Mouse (Mus musculus) liver, embryonic 15.5 days (tissue): Measurements from ENCODE around the gene Lpp. TPM values are rescaled to one million over a fixed set of nuclear protein-coding genes. Genes with fewer than 3 reads are reported as not detected.

Source experiments
- ATAC-seq: fragments of 200-750 bp; cut with Nextera tagmentation; 2 replicates; pipeline ENCODE4 v1.8.0; 2017; ENCODE audit warnings: moderate number of reproducible peaks, mild to moderate bottlenecking, moderate library complexity; ENCODE audit not compliant: insufficient read depth
- H3K27ac ChIP-seq: fragments of 300-500 bp; sonication (generic); replicated peaks from 2 replicates; pipeline ENCODE4 v1.5.1; 2015; ENCODE audit warnings: mild to moderate bottlenecking, inconsistent platforms
- H3K27me3 ChIP-seq: fragments of 300-500 bp; sonication (generic); 2 replicates; pipeline ENCODE4 v1.6.1; 2015; ENCODE audit warnings: mild to moderate bottlenecking, inconsistent platforms
- H3K36me3 ChIP-seq: fragments of 300-500 bp; sonication (generic); replicated peaks from 2 replicates; pipeline ENCODE4 v1.6.1; 2015; ENCODE audit warnings: moderate library complexity, mild to moderate bottlenecking, inconsistent platforms
- H3K4me1 ChIP-seq: fragments of 300-500 bp; sonication (generic); replicated peaks from 2 replicates; pipeline ENCODE4 v1.6.1; 2015; ENCODE audit warnings: inconsistent platforms
- H3K4me2 ChIP-seq: fragments of 300-500 bp; sonication (generic); 2 replicates; pipeline ENCODE4 v1.6.1; 2015; ENCODE audit warnings: moderate library complexity, mild to moderate bottlenecking, inconsistent platforms
- H3K4me3 ChIP-seq: fragments of 300-500 bp; sonication (generic); replicated peaks from 2 replicates; pipeline ENCODE4 v1.5.1; 2015; ENCODE audit warnings: mild to moderate bottlenecking, inconsistent platforms
- H3K9ac ChIP-seq: fragments of 300-500 bp; sonication (generic); 2 replicates; pipeline ENCODE4 v1.6.1; 2015; ENCODE audit warnings: moderate library complexity, mild to moderate bottlenecking, inconsistent platforms
- H3K9me3 ChIP-seq: fragments of 300-500 bp; sonication (generic); replicated peaks from 2 replicates; pipeline ENCODE4 v1.6.1; 2016; ENCODE audit warnings: inconsistent platforms
- WGBS: fragments of 180-500 bp; shearing (Covaris S2); methylation state at CpG from one replicate; pipeline ENCODE4 v1.1.7; 2015; ENCODE audit warnings: mixed read lengths; ENCODE audit not compliant: insufficient replicate concordance; 5-methylcytosine and 5-hydroxymethylcytosine counted together
- polyA plus RNA-seq: library from polyadenylated mRNA; unstranded; fragments of >200 nt; fragmentation: Nextera tagmentation; extraction: Ambion mirVana; gene quantifications from 2 replicates; pipeline ENCODE4 v1.2.1, GENCODE M21; 2015

Lpp gene
- polyA plus RNA-seq, 1 experiment from 2014 or later = 7.2 TPM

DNA sequence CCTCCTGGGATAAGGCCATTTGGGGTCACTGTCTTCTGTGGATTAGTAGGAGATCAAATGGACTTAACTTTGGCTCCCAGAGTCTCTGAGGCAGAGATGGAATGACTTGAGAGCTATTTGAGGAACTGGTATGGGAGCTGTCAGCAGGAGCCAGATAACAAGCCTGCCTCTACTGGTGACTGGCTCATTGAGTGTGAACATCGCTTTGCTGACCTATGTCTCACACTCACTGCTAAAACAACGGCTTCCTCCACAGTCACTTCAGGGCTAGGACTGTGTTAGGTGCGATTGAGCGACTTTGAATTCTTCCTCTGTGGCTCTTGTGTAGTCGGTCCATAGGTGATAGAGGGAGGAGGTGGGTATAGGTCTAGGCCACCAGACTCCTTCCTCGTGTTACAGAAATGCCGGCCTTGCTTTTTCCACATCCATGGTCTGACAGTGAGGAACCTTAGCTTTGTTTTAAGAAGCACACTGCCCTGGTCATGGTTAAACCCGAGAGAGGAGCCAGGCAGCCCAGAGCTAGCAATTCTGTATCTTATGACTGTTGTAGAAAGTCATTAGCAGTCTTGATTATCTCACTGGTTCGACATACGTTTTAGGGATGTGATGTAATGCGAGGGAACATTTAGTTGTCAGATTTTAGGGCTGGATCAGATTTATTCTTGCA is 108.5 kb downstream of the Lpp start:
- no peaks in the 10 kb centered on the region for H3K9me3 ChIP-seq
- H3K27me3 ChIP-seq = no peaks in the 10 kb centered on the region
- no peak overlapping the region for H3K4me2 ChIP-seq
- H3K4me3 ChIP-seq = no peak overlapping the region
- H3K9ac ChIP-seq = no peak overlapping the region
- WGBS = 66% methylated on average over 11 of the region's 11 CpGs
- no peak overlapping the region for H3K27ac ChIP-seq
- 0 out of 2 replicates have a peak, but pooled peaks cover 3% of the 10 kb centered on the region for H3K4me1 ChIP-seq
- no peak for ATAC-seq
- H3K36me3 ChIP-seq = no peaks in the 10 kb centered on the region

DNA sequence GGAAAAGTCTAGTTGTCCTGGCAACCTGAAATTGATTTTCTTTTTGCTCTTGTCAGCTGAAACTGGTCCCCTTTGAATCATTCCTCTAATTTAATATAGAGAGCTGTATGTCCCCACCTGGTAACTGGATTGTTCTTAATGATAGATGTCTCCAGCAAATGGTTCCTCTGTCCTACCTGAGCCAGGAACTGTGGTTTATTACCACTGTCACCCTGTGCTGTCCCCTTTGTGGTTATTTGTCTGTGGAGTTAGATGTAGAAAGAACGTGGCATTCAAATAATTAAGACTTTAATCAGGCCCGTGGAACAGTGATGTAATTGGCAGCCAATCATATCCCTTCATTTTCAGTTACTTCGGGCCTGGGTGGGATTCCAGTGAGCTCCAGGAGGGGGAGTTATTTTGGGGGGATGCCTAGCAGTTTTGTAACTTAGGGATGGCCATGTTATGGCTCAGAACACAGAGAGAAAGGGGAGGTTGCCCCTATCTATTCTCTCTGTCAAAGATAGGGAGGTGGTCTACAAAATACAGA is 109.1 kb downstream of the Lpp start:
- Histone ChIP-seq H3K4me1 (0 out of 2 replicates have a peak, but pooled peaks cover 3% of the 10 kb centered on the region), H3K36me3 (no peaks in the 10 kb centered on the region), H3K4me2 (no peak overlapping the region), H3K9me3 (no peaks in the 10 kb centered on the region), H3K4me3 (no peak overlapping the region), H3K9ac (no peak overlapping the region), H3K27ac (no peak overlapping the region), H3K27me3 (no peaks in the 10 kb centered on the region)
- ATAC-seq = no peak
- 55% methylated on average over 3 of the region's 3 CpGs for WGBS

DNA sequence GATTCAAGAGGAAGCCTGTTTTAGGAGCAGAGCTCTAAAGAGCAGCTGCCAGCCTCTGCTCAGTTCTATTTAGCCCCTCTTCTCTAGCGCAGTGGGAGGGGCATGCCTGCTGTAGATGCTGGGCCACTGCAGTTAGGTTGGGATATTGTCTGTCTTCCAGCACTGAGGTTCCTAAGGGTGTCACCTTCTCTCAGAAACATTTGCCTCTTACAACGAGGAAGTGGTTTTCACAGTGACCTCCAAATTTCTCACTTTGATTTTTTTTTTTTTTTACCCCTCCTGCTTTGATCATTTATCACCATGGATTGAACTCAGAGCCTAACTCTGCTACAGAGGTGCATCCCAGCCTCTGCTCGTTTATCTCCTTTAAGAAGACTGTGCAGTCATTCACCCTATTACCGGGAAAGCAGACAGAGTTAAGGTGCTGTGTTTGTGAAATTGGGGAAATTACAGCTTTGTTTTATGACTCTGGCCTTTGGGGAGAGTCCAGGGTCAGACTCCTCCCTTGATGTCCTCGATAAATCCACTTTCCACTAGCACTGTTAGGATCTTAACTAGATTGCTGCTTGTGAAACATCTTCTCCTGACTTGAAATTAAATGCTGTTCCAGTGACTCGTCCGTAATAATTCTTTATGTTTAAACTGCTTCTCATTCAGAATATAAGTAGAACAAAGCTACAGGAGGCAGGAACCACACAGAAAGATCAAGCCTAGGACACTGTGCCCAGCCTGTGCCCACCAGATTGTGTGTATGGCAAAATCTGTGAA is 111.7 kb downstream of the Lpp start:
- 0 out of 2 replicates have a peak, but pooled peaks cover 3% of the 10 kb centered on the region for H3K4me1 ChIP-seq
- H3K27me3 ChIP-seq = no peaks in the 10 kb centered on the region
- no peak overlapping the region for H3K9ac ChIP-seq
- no peaks in the 10 kb centered on the region for H3K9me3 ChIP-seq
- no peak overlapping the region for H3K4me3 ChIP-seq
- H3K4me2 ChIP-seq = no peak overlapping the region
- WGBS = 39% methylated on average over 7 of the region's 7 CpGs
- H3K36me3 ChIP-seq = no peaks in the 10 kb centered on the region
- no peak overlapping the region for H3K27ac ChIP-seq
- ATAC-seq = no peak

DNA sequence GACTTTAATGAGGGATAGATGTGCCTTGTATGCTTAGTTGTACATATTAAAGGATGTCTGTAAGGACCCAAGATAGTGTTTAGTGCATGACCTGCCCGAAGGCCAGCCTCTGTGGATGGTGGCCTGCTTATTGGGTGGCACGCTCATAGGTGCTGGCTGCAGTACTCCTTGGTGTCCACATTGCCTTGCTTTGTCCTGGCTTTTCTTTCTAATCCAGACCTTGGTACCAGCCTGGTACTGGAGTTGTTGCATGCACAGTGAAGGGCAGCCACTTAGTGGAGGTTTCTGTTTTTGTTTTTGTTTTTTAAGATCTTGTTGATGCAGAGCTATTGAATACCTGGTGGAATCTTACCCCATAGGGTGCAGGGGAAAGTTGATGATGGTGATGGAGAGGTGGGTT is 112.9 kb downstream of the Lpp start:
- 77% methylated on average over 2 of the region's 2 CpGs for WGBS
- Histone ChIP-seq H3K4me3 (no peak overlapping the region), H3K4me1 (0 out of 2 replicates have a peak, but pooled peaks cover 3% of the 10 kb centered on the region), H3K9ac (no peak overlapping the region), H3K36me3 (no peaks in the 10 kb centered on the region), H3K4me2 (no peak overlapping the region), H3K27ac (no peak overlapping the region), H3K27me3 (no peaks in the 10 kb centered on the region), H3K9me3 (no peaks in the 10 kb centered on the region)
- ATAC-seq = no peak

DNA sequence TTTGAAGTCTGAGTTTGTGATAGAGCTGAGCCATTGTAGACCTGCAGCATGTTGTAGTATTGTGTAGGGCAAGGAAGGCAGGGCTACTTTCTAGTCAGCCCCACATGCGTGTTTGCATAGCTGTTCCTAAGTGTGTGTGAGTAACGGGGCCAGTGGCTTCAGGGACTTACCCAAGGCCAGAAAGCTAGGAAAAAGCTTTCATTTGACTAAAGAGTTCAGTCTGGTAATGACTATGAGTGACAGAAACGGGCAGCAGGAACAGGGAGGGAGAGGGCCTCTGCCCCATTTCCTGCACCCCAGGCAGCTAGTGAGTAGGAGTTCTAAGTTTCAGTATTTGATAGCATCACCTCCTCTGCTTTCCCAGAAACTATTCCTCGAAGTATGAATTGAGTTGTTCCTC is 113.4 kb downstream of the Lpp start:
- ATAC-seq = no peak
- H3K9ac ChIP-seq = no peak overlapping the region
- no peaks in the 10 kb centered on the region for H3K27me3 ChIP-seq
- H3K4me2 ChIP-seq = no peak overlapping the region
- no peak overlapping the region for H3K4me3 ChIP-seq
- H3K9me3 ChIP-seq = no peaks in the 10 kb centered on the region
- H3K36me3 ChIP-seq = no peaks in the 10 kb centered on the region
- 0 out of 2 replicates have a peak, but pooled peaks cover 3% of the 10 kb centered on the region for H3K4me1 ChIP-seq
- no peak overlapping the region for H3K27ac ChIP-seq
- WGBS = 25% methylated on average over 4 of the region's 4 CpGs

DNA sequence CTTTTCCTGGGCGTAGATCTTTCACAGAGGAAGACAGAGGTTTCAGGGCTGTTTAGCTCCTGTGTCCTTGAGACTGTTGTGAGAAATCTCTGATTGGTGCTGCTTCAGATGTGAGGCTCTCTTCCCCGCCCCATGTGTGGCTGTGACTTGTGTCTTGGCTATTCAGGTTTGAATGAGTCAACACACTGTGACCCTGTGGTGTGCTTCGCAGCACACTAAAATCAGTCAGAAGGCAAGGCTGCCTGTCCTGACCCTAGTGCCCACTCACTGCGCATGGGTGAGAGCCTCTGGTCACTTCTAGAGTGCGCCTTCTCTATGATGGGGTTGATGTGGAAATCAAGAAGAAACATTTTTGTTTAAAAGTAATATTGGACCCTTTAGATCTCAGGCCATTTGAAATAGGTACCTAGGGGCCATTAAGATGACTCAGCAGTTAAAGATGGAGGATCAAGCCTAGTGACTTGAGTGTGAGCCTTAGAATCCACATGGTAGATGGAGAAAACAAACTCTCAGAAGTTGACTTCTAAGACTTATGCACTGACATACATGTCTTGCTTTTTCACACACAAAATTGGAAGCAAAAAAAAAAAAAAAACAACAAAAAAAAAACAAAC is 114.7 kb downstream of the Lpp start:
- no peak overlapping the region for H3K4me2 ChIP-seq
- H3K9me3 ChIP-seq = no peaks in the 10 kb centered on the region
- no peak overlapping the region for H3K9ac ChIP-seq
- WGBS = 68% methylated on average over 5 of the region's 5 CpGs
- no peak for ATAC-seq
- H3K4me1 ChIP-seq = 0 out of 2 replicates have a peak, but pooled peaks cover 3% of the 10 kb centered on the region
- no peak overlapping the region for H3K27ac ChIP-seq
- no peaks in the 10 kb centered on the region for H3K27me3 ChIP-seq
- H3K4me3 ChIP-seq = no peak overlapping the region
- no peaks in the 10 kb centered on the region for H3K36me3 ChIP-seq

DNA sequence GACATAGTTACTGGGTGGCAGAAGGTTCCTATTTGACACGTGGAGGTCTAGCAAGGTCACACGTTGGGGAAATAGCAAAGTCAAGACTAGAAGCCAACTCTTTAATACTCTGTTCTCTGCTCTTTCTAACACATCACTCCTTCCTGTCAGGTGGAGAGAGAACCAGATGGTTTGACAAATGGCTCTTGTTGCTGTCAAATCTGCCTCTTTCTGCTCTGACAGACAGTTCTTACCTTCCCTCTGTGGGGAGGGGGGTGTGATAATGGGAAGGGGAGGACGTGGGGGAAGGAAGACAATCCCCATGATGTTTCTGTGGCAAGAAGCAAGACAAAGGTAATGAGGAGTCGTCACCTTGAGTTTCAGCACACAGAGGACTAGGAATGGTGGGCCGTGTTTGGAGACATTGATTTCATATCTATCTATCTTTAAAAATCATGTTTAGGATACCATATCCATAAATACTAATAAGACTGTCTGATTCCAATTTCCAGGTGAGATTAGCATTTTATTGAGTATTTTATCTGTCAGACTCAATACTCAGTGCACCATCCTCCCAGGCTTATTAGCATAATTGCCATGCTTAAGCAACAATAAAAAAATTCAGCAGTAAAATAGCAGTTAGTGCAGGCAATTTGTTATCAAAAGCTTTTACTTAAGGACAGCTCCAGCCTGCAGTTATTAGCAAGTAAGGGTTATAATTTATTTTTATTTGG is 115.9 kb downstream of the Lpp start:
- no peaks in the 10 kb centered on the region for H3K9me3 ChIP-seq
- no peak overlapping the region for H3K4me2 ChIP-seq
- 0 out of 2 replicates have a peak, but pooled peaks cover 3% of the 10 kb centered on the region for H3K4me1 ChIP-seq
- no peak overlapping the region for H3K9ac ChIP-seq
- H3K36me3 ChIP-seq = no peaks in the 10 kb centered on the region
- H3K27ac ChIP-seq = no peak overlapping the region
- H3K4me3 ChIP-seq = no peak overlapping the region
- no peak for ATAC-seq
- no peaks in the 10 kb centered on the region for H3K27me3 ChIP-seq
- WGBS = 43% methylated on average over 5 of the region's 5 CpGs

DNA sequence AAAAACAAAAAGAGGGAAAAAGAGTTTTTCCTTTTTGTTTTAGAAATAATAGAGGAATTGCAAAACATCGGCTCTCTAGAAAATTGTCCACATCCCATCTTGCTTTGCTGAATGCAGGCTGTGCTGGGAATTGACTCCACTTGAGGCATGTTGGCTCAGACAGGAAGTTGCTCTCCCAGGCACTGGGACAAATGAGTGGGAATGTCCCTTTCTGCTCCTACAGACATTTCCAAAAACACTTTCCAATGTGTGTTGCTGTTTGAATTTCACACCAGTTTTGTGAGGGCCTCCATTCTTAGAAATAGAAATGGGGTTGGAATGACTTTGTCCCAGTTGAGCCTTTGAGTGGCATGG is 116.5 kb downstream of the Lpp start:
- H3K27me3 ChIP-seq = no peaks in the 10 kb centered on the region
- ATAC-seq = no peak
- 55% methylated on average over 1 of the region's 1 CpGs for WGBS
- H3K27ac ChIP-seq = no peak overlapping the region
- H3K9me3 ChIP-seq = no peaks in the 10 kb centered on the region
- H3K9ac ChIP-seq = no peak overlapping the region
- no peak overlapping the region for H3K4me2 ChIP-seq
- H3K4me1 ChIP-seq = 0 out of 2 replicates have a peak, but pooled peaks cover 3% of the 10 kb centered on the region
- no peaks in the 10 kb centered on the region for H3K36me3 ChIP-seq
- H3K4me3 ChIP-seq = no peak overlapping the region

DNA sequence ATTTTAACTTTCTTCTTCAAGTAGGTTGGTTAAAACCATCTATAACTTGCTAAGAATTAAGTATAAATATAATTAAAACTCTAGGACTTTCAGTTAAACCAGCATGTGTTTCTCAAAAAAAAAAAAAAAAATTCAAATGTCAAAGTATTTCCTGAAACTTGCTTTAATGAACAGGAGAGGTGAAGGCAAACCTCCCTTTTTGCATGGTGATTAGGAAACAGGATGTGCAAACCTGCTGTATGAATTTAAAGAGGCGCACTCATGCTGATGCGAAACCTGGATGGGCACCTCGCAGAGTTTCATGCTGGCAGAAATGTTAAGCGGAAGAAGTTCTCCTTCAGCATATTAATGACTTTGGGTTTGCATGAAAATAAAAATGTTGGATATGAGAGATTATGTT is 119.9 kb downstream of the Lpp start:
- H3K4me2 ChIP-seq = no peak overlapping the region
- ATAC-seq = no peak
- H3K9ac ChIP-seq = no peak overlapping the region
- H3K4me1 ChIP-seq = peaks cover 13% of the 10 kb centered on the region
- H3K27ac ChIP-seq = no peak overlapping the region
- no peaks in the 10 kb centered on the region for H3K27me3 ChIP-seq
- H3K36me3 ChIP-seq = no peaks in the 10 kb centered on the region
- WGBS = 74% methylated on average over 4 of the region's 4 CpGs
- no peak overlapping the region for H3K4me3 ChIP-seq
- H3K9me3 ChIP-seq = no peaks in the 10 kb centered on the region

DNA sequence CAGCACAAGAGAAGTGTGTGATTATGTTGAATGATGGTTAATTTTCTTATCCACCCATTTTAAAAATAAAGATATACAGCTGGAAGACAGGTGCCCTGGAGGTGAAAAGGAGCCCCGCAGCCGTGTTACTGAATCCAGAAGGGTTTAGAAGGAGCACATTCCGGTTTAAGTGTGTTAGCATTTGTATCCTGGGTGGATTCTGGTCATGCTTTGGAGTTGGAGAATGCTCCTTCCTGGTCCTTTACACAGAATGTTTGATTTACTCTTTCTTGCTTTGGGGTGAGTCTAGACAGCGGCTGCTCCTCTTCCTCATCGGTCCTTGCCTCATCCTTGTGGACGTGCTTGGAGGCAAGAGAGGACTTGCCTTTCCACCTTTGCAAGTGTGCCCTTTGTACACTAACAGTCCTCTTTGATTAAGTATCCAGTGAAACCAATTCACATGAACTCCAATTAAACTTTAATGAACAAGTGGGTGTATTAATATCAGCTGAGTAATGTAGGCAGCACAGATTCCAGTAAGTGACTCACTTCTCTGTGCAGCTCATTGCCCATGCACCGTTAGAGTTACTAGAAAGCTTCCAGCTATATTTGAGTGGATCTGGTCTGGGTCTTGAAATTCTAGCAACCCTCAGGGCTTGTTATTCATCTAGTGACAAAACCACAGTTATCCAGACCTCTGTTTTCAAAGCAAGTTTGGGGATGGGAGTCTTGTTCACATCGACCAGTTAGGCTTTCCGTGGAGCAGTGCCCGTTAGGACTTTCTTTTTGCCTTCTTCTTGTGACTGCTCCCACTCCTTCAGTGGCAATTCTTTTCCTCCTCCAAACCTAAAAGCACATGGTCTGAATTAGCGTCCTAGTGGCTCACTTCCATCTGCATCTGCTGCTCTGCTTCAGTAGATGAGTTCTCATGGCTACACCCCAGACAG is 121.8 kb downstream of the Lpp start:
- Histone ChIP-seq H3K36me3 (no peaks in the 10 kb centered on the region), H3K4me3 (no peak overlapping the region), H3K9ac (no peak overlapping the region), H3K27me3 (no peaks in the 10 kb centered on the region), H3K4me2 (no peak overlapping the region), H3K9me3 (no peaks in the 10 kb centered on the region), H3K27ac (no peak overlapping the region), H3K4me1 (peaks cover 16% of the 10 kb centered on the region)
- no peak for ATAC-seq
- WGBS = 74% methylated on average over 11 of the region's 11 CpGs
